Mouse (Mus musculus): ENCODE data around the gene Socs4.

DNA sequence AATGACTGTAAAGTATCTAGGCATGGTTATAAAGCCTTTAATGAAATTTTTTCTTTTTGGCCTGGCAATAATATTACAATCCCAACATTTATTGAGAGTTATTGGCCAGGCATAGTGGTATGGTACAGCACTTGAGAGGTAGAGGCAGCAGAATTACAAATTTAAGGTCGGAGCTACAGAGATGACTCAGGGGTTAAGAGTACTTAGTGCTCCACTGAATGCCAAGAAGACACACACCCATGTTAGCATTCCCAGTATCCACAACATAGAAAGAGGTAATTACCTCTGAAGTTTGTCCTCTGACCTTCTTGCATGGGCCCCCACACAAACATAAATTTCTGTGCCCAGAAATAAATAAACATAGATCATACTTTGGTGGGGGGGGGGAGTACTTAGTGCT lies 32.3 kb downstream of the Socs4 start:
- TF ChIP-seq CTCF (conservative IDR thresholded peaks at IDR 0.05 in 1 of 2, IDR thresholded peaks at IDR 0.05 in 1 of 2; ENCODE audit: low read depth in 2 of 2, low read length in 2 of 2), result no peak
- no peak for TF ChIP-seq USF2 (conservative IDR thresholded peaks at IDR 0.05; ENCODE audit: low read depth, low read length)
- no peak for TF ChIP-seq HCFC1 (IDR thresholded peaks at IDR 0.05; ENCODE audit: low read depth, low read length)
- no peak for TF ChIP-seq POLR2A (IDR thresholded peaks at IDR 0.05; ENCODE audit: low read depth, low read length)
- no peak for TF ChIP-seq MAX (IDR thresholded peaks at IDR 0.05; ENCODE audit: low read length)
- TF ChIP-seq USF1 (IDR thresholded peaks at IDR 0.05; ENCODE audit: low read depth, low read length), result no peak
- no peak for TF ChIP-seq JUND (conservative IDR thresholded peaks at IDR 0.05; ENCODE audit: low read depth, low read length)
- TF ChIP-seq EP300 (IDR thresholded peaks at IDR 0.05; ENCODE audit: low read length), result no peak
- TF ChIP-seq RCOR1 (conservative IDR thresholded peaks at IDR 0.05; ENCODE audit: low read depth, low read length), result no peak
- no peak for TF ChIP-seq IRF4 (IDR thresholded peaks at IDR 0.05; ENCODE audit: low read depth, low read length)
- TF ChIP-seq NELFE (IDR thresholded peaks at IDR 0.05; ENCODE audit: low read depth, low read length), result no peak
- no peak for TF ChIP-seq MEF2A (IDR thresholded peaks at IDR 0.05; ENCODE audit: borderline replicate concordance, low read depth, low read length)
- TF ChIP-seq MAZ (IDR thresholded peaks at IDR 0.05; ENCODE audit: low read depth, low read length), result no peak
